Comparison of ENCODE assay signal across 17 mouse cellular contexts in the genomic region with DNA sequence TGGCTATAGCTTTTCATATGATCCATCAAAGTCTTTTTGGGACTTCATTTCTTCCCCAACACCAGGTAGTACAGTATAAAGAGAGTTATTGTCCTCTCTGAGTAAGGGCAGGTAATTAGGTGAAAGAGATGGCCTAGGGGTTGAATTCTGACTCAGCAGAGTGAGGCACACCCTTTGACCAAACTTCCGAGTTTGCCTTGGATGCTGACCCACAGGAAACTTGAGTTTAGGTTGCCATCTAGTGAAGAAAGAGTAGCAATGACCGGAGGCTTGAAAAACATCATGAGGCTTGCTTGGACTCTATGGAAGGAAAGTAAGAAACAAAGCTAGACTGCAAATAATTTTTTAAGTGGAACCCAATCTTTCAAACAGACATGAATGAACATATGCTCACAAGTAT. TPM values are rescaled to one million over a fixed set of nuclear protein-coding genes. Genes with fewer than 3 reads are reported as not detected.
A peak's percentile ranks its signal among the peaks of the same experiment; 100 is the strongest.
DNase-seq lines count a peak whose midpoint lies in the region; ATAC-seq and TF ChIP-seq lines count a peak whose summit lies in the region.
"Had no signal": no experiment of that assay in that cellular context is flagged by ENCODE, and none has a peak within 500 bp of the region (broad histone marks: within the 10 kb centered on the region; RNA-seq: fewer than 3 reads in every experiment).

No protein-coding gene starts in this region.

- no peaks in the 10 kb centered on the region for H3K4me1 ChIP-seq in liver, adult 2 months (ENCODE audit: control insufficient read depth, insufficient read depth, low read length)
- no peaks in the 10 kb centered on the region for H3K4me1 ChIP-seq in liver, embryonic 11.5 days (replicated peaks; ENCODE audit: control insufficient read depth, insufficient read depth, low read length)
- H3K4me1 ChIP-seq: forebrain, embryonic 12.5 days; limb, embryonic 15.5 days; midbrain, embryonic 12.5 days had no signal

- intact Hi-C loops in gastrocnemius, adult 2 months (cut with DNase I): loop anchor here (2.0 kb wide), 1 partner anchor 190 kb away; no protein-coding TSS in a partner anchor

- no peak overlapping the region for H3K27ac ChIP-seq in gastrocnemius, adult 2 months
- H3K27ac ChIP-seq in liver, adult 2 months (replicated peaks; ENCODE audit: insufficient read depth, low read depth, low read length): no peak overlapping the region
- H3K27ac ChIP-seq in liver, embryonic 11.5 days (ENCODE audit: low read depth, low read length): no peak overlapping the region
- H3K27ac ChIP-seq: forebrain, embryonic 12.5 days; limb, embryonic 15.5 days; midbrain, embryonic 12.5 days had no signal

- WGBS in liver, adult 2 months: 14% methylated on average over 2 of the region's 2 CpGs
- 18% methylated on average over 2 of the region's 2 CpGs for WGBS in liver, embryonic 11.5 days

- TF ChIP-seq CTCF in gastrocnemius, adult 2 months (IDR thresholded peaks at IDR 0.05): peak; percentile 49
- no peak for TF ChIP-seq CTCF in liver, adult 2 months (IDR thresholded peaks at IDR 0.05; ENCODE audit: low read depth, low read length)

- no peak for ATAC-seq in liver, embryonic 11.5 days (replicated peaks; ENCODE audit: low FRiP score)

- H3K4me3 ChIP-seq in gastrocnemius, adult 2 months: no peak overlapping the region
- H3K4me3 ChIP-seq in liver, adult 2 months (ENCODE audit: insufficient read depth, low read depth, low read length): no peak overlapping the region
- H3K4me3 ChIP-seq in liver, embryonic 11.5 days (ENCODE audit: low read depth, low read length): no peak overlapping the region
- H3K4me3 ChIP-seq: forebrain, embryonic 12.5 days; limb, embryonic 15.5 days; midbrain, embryonic 12.5 days had no signal

- H3K9ac ChIP-seq in liver, adult 2 months (ENCODE audit: low read depth, low read length): no peak overlapping the region
- H3K9ac ChIP-seq in liver, embryonic 11.5 days (ENCODE audit: low read depth, low read length): no peak overlapping the region
- H3K9ac ChIP-seq: forebrain, embryonic 12.5 days; limb, embryonic 15.5 days; midbrain, embryonic 12.5 days had no signal

- TF ChIP-seq POLR2A in liver, adult 2 months (IDR thresholded peaks at IDR 0.05; ENCODE audit: extremely low read depth, insufficient read depth, low read length): no peak

- H3K9me3 ChIP-seq in liver, embryonic 11.5 days (ENCODE audit: control insufficient read depth, low read length): no peaks in the 10 kb centered on the region
- H3K9me3 ChIP-seq: forebrain, embryonic 12.5 days; limb, embryonic 15.5 days; midbrain, embryonic 12.5 days had no signal

- no peaks in the 10 kb centered on the region for H3K27me3 ChIP-seq in liver, adult 2 months (ENCODE audit: control insufficient read depth, insufficient read depth, low read length)
- H3K27me3 ChIP-seq in liver, embryonic 11.5 days (replicated peaks; ENCODE audit: control insufficient read depth, insufficient read depth, low read length): peaks cover 4% of the 10 kb centered on the region; the same call in 1 of the 2 replicates
- H3K27me3 ChIP-seq: limb, embryonic 15.5 days had no signal

- DNase-seq in gastrocnemius, adult 2 months: no peak
- DNase-seq in gastrocnemius, postnatal 25 days: no peak
- peak; percentile 49 for DNase-seq in liver, adult 2 months (ENCODE audit: extremely low read depth, low read depth, low spot score)
- no peak for DNase-seq in liver, embryonic 11.5 days (ENCODE audit: low spot score)
- peak; percentile 19 for DNase-seq in Muller cell, postnatal 12 days (ENCODE audit: inconsistent ontology term)
- peak; percentile 25 for DNase-seq in kidney, postnatal 14 days
- DNase-seq in left cerebral cortex, adult 8-10 months (ENCODE audit: low spot score in 2 of 2): no peak
- DNase-seq in layer of hippocampus, adult 8-10 months (ENCODE audit: low spot score in 2 of 2): no peak
- DNase-seq: adrenal gland, postnatal 10 days; cerebellum, postnatal 25 days had no signal

- no peaks in the 10 kb centered on the region for H3K79me2 ChIP-seq in liver, adult 2 months (ENCODE audit: control insufficient read depth, insufficient read depth, low read length)

- no peaks in the 10 kb centered on the region for H3K36me3 ChIP-seq in liver, adult 2 months (ENCODE audit: control insufficient read depth, insufficient read depth, low read length)
- no peaks in the 10 kb centered on the region for H3K36me3 ChIP-seq in liver, embryonic 11.5 days (ENCODE audit: control insufficient read depth, insufficient read depth, low read length)
- H3K36me3 ChIP-seq: forebrain, embryonic 12.5 days; limb, embryonic 15.5 days; midbrain, embryonic 12.5 days had no signal

- H3K4me2 ChIP-seq in liver, embryonic 11.5 days: no peak overlapping the region
- H3K4me2 ChIP-seq: forebrain, embryonic 12.5 days; limb, embryonic 15.5 days; midbrain, embryonic 12.5 days had no signal

RNA-seq across cellular contexts. Expression of gene Zcchc13, which starts 44.3 kb away (rescaled TPM):
- total RNA-seq in gastrocnemius, adult 2 months (2021): not detected
- total RNA-seq in gastrocnemius, postnatal 25 days (2021): not detected
- total RNA-seq in liver, adult 2 months (2014; rRNA removed): not detected in 2 replicates
- not detected in 2 replicates for polyA plus RNA-seq in liver, adult 2 months (2012; rRNA removed)
- polyA plus RNA-seq in liver, embryonic 11.5 days (2014; fragmentation: Nextera tagmentation; extraction: Ambion mirVana): not detected in 2 replicates
- under 1 TPM in 1 of 4 experiments, not detected in 3; 0.34 TPM for total RNA-seq in left cerebral cortex, adult 8-10 months (2022)
- not detected for total RNA-seq in layer of hippocampus, adult 8-10 months (2022)
- total RNA-seq: adrenal gland, postnatal 10 days; heart, postnatal 14 days; neutrophil, adult 5-6 weeks had no signal
- polyA plus RNA-seq: forebrain, embryonic 12.5 days; limb, embryonic 15.5 days; midbrain, embryonic 12.5 days; small intestine, adult 2 months; thymus, postnatal 0 days had no signal

Comparison
In these comparisons a context has a peak if more than half of its experiments do, and no peak if none do; other contexts are left out.
1. DNase-seq: peak in liver, adult 2 months (single experiment), Muller cell, postnatal 12 days (single experiment) and kidney, postnatal 14 days (single experiment); none in gastrocnemius, adult 2 months (single experiment), gastrocnemius, postnatal 25 days (single experiment), liver, embryonic 11.5 days (single experiment), left cerebral cortex, adult 8-10 months (0 of 2) and layer of hippocampus, adult 8-10 months (0 of 2).